Mouse (Mus musculus) forebrain, embryonic 16.5 days (tissue): Measurements from ENCODE around the gene Mad1l1. TPM values are rescaled to one million over a fixed set of nuclear protein-coding genes. Genes with fewer than 3 reads are reported as not detected.

Source experiments
- ATAC-seq: fragments of 200-750 bp; cut with Nextera tagmentation; 2 replicates; pipeline ENCODE4 v1.8.0; 2017; ENCODE audit warnings: mild to moderate bottlenecking, moderate library complexity
- H3K27ac ChIP-seq: fragments of 300-500 bp; sonication (generic); 2 replicates; pipeline ENCODE4 v1.5.1; 2014; ENCODE audit warnings: low read length, control low read depth
- H3K27me3 ChIP-seq: fragments of 300-500 bp; sonication (generic); replicated peaks from 2 replicates; pipeline ENCODE4 v1.6.1; 2014; ENCODE audit warnings: low read length; ENCODE audit not compliant: control insufficient read depth, insufficient read depth
- H3K36me3 ChIP-seq: fragments of 300-500 bp; sonication (generic); 2 replicates; pipeline ENCODE4 v1.6.1; 2014; ENCODE audit not compliant: control insufficient read depth, insufficient read depth
- H3K4me1 ChIP-seq: fragments of 300-500 bp; sonication (generic); replicated peaks from 2 replicates; pipeline ENCODE4 v1.6.1; 2014; ENCODE audit warnings: low read length; ENCODE audit not compliant: control insufficient read depth, insufficient read depth
- H3K4me2 ChIP-seq: fragments of 300-500 bp; sonication (generic); 2 replicates; pipeline ENCODE4 v1.6.1; 2014; ENCODE audit warnings: mild to moderate bottlenecking, low read length, control low read depth
- H3K4me3 ChIP-seq: fragments of 300-500 bp; sonication (generic); replicated peaks from 2 replicates; pipeline ENCODE4 v1.5.1; 2014; ENCODE audit warnings: mild to moderate bottlenecking, low read length, control low read depth
- H3K9ac ChIP-seq: fragments of 300-500 bp; sonication (generic); replicated peaks from 2 replicates; pipeline ENCODE4 v1.6.1; 2014; ENCODE audit warnings: low read depth, low read length, control low read depth
- H3K9me3 ChIP-seq: fragments of 300-500 bp; sonication (generic); 2 replicates; pipeline ENCODE4 v1.6.1; 2016; ENCODE audit warnings: low read length; ENCODE audit not compliant: control insufficient read depth
- WGBS: fragments of 180-500 bp; shearing (Covaris S2); extraction: QIAGEN DNeasy Blood & Tissue Kit; methylation state at CpG from one replicate; pipeline ENCODE4 v1.1.7; 2014; 5-methylcytosine and 5-hydroxymethylcytosine counted together
- polyA plus RNA-seq: library from polyadenylated mRNA; unstranded; fragments of >200 nt; fragmentation: Nextera tagmentation; extraction: Ambion mirVana; gene quantifications from 2 replicates; pipeline ENCODE4 v1.2.1, GENCODE M21; 2015

Gene Mad1l1
- polyA plus RNA-seq, 1 experiment from 2014 or later = 33.4 TPM

DNA sequence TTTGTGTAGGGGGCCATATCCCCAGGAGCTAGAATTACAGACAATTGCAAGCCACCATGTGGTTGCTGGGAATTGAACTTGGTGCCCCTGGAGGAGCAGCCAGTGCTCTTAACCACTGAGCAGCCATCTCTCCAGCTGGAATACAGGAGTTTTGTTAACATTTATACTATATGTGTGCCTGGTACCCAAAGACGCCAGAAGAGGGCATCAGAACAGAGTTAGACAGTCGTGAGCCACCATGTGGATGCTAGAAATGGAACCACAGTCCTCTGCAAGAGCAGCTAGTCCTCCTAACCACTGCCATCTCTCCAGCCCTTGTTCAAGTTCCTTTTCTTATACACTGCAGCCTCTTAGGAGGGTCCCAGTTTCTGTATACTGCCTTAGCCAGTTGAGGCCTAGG, 12.3 kb upstream of the Mad1l1 start:
- Histone ChIP-seq H3K9me3 (no peaks in the 10 kb centered on the region), H3K4me3 (no peak overlapping the region)

DNA sequence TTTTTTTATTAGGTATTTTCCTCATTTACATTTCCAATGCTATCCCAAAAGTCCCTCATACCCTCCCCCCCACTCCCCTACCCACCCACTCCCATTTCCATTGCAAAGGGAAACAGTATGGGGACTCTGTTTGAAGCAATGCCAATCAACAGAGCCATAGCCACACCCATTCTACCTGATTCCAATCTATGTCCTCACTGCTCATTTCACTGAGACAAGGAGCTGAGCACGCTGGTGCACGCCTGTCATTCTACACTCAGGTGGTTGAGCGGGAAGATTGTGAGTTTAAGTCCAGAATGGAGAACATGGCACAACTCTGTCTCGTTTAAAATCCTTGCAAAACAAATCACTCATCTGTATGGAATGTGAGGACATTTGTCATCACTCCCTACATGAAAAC, 11.2 kb upstream of the Mad1l1 start:
- Histone ChIP-seq H3K4me3 (no peak overlapping the region), H3K9me3 (no peaks in the 10 kb centered on the region), H3K9ac (no peak overlapping the region), H3K27me3 (no peaks in the 10 kb centered on the region), H3K36me3 (no peaks in the 10 kb centered on the region), H3K27ac (no peak overlapping the region), H3K4me1 (peaks cover 11% of the 10 kb centered on the region), H3K4me2 (no peak overlapping the region)
- WGBS = 65% methylated on average over 4 of the region's 4 CpGs
- no peak for ATAC-seq

More for the DNA sequence above, 12.3 kb upstream of the Mad1l1 start:
- no peak overlapping the region for H3K4me2 ChIP-seq
- 0 out of 2 replicates have a peak, but pooled peaks cover under 1% of the 10 kb centered on the region for H3K36me3 ChIP-seq
- H3K27ac ChIP-seq = no peak overlapping the region
- 18% methylated on average over 2 of the region's 2 CpGs for WGBS
- no peak for ATAC-seq
- H3K27me3 ChIP-seq = no peaks in the 10 kb centered on the region
- peaks cover 11% of the 10 kb centered on the region for H3K4me1 ChIP-seq
- H3K9ac ChIP-seq = no peak overlapping the region

DNA sequence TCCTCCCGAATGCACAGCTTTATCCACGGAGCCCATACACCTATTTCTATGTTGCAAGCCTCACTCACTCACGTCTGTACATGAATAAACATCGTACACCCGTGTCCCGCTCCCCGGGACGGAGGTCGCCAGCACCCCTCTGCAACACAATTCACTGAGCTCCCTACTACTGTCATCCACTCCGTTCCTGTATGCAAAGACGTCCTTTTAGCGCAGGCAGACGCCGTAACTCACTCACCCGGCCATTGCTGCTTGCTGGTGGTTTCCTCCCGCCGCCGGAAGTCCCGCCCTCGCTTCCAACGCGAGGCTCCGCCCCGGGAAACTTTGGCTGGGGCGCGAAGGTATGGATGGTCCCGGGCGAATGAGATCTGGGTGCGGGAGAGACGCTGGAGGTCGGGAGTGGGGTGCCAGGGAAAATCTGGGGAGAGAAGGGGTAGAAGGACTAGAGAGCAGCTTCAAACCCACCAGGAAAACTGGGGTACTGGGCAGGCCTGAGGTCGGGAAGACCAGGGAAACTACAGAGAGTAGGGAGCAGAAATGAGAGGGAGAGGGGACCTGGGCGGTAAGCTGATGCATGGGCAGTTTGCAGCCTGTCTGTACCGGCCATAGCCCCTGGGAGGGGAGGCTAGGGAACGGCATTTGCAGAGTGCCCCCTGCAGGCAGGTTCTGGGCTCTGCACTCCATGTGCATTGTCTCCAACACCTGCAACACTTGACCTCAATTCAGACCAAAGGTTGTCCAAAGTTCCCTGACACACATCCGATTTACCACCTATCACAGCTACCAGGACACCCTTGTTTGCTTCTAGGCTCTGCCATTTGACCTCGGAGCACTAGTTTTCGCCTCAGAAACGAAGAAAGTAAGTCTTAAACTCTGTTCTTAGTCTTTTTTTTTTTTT, 10.5 kb upstream of the Mad1l1 start, which contains the start of gene Mrm2:
Gene Mrm2 (minus strand): TSS at position 284 of the 898 bp plus-strand sequence.
- H3K4me1 ChIP-seq = peaks cover 11% of the 10 kb centered on the region
- H3K27me3 ChIP-seq = no peaks in the 10 kb centered on the region
- peak within 1 kb of the TSS; percentile 89 for H3K4me2 ChIP-seq
- peak within 1 kb of the TSS; percentile 84 for H3K9ac ChIP-seq
- H3K27ac ChIP-seq = peak within 1 kb of the TSS; percentile 84
- under 1% methylated on average over 39 of the region's 39 CpGs for WGBS
- ATAC-seq = peak; percentile 85
- H3K9me3 ChIP-seq = no peaks in the 10 kb centered on the region
- peak within 1 kb of the TSS; percentile 73 for H3K4me3 ChIP-seq
- H3K36me3 ChIP-seq = no peaks in the 10 kb centered on the region

DNA sequence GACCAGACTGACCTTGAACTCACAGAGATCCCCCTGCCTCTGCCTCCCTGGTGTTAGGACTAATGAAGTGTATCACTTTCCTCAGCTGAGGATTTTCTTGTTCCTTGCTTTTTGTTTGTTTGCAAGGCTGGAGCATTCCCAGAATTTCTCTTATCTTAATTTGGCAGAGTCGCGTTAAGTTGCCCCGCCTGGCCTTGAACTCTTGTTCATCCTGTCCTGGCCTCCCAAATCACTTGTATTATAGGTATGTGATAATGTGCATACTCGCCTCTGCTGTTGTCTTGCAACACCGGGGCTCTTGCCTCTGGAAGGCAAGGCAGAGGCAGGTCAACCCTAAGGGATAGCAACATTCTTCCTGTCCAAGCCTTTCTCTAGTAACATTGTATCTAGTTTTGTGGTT, 2.7 kb upstream of the Mad1l1 start:
- Histone ChIP-seq H3K4me2 (no peak overlapping the region), H3K36me3 (no peaks in the 10 kb centered on the region), H3K9ac (no peak overlapping the region), H3K27ac (no peak overlapping the region), H3K4me3 (no peak overlapping the region), H3K9me3 (no peaks in the 10 kb centered on the region), H3K4me1 (peaks cover 14% of the 10 kb centered on the region), H3K27me3 (no peaks in the 10 kb centered on the region)
- ATAC-seq = no peak
- 97% methylated on average over 5 of the region's 5 CpGs for whole genome bisulfite sequencing

DNA sequence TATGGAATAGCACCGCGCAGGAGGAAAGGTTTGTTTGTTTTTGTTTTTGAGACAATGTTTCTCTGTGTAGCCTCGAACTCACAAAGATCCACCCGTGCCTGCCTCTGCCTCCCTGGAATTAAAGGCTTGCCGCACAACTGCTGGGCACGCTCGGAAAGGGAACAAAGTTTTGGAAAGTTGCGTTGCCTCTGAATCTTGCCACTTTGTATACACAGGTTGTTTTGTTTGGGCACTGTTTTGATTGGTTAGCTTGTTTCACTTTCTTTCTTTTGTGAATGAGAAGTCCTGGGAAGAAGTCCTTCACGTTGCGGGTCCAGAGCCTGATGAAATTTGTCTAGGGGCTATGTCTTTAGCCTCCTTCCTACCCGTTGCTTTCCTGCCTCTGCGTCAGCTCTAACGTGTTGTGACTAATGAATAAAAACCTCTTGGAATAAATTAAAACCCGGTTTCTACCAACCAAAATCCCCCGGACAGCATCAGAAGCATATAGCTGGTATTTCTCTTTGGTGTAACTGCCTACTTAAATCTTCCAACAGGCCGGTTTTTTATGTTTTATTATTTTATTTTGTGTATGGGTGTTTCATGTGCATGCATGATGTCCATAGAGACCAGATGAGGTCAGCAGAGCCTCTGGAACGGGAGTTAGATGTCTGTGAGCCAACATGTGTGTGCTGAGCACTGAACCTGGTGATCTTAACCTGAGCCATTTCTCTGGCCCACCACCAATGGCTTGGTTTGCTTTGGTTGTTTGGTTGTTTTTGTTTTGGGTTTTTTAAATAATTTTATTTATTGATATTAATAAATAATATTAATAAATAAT, 614 bp upstream of the Mad1l1 start:
- H3K4me3 ChIP-seq = peak overlapping the region; percentile 82
- under 1% methylated on average over 17 of the region's 17 CpGs for WGBS
- peaks cover 14% of the 10 kb centered on the region for H3K4me1 ChIP-seq
- H3K9me3 ChIP-seq = no peaks in the 10 kb centered on the region
- H3K36me3 ChIP-seq = no peaks in the 10 kb centered on the region
- peak; percentile 22; the same call in 1 of the 2 replicates for ATAC-seq
- H3K4me2 ChIP-seq = peak overlapping the region; percentile 83
- H3K27me3 ChIP-seq = no peaks in the 10 kb centered on the region
- H3K27ac ChIP-seq = peak overlapping the region; percentile 68
- peak overlapping the region; percentile 95 for H3K9ac ChIP-seq

DNA sequence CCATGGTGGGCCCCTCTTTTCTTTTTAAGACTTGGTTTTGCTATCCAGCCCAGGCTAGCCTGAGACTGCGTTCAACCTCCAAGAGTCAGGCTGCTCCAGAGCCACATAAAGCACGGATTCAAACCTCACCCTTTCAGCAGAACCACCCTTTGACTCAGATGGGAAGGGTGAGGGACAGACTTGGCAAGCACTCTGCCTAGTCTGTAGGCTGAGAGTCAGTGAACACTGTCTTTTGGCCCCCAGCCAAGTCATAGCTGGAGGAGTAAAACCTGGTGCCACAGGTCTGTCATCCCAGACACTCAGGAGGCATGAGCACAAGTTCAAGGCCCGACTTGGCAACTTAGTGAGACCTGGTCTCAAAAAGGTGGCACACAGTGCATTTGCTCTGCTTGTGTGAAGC, 4.6 kb downstream of the Mad1l1 start:
- no peak overlapping the region for H3K4me2 ChIP-seq
- WGBS = 81% methylated on average over 3 of the region's 3 CpGs

DNA sequence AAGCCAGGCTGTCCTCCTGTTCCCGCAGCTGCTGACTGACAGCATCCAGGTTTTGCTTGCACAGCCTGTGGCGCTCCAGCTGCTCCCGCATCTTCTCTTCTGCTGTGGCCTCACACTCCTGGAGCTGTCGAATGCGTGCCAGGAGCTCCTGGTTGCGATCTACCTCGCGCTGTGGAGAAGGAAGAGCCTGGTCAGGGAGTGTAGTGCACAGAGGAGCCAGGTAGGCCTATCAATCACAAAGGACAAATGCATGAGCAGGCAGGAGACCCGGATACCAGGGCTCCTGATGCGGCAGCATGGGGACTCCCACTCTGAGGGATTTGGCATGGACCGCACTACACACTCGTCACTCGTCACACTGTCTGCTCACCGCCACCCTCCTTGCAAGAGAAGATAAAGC, 13.8 kb downstream of the Mad1l1 start:
- 91% methylated on average over 14 of the region's 14 CpGs for WGBS
- Histone ChIP-seq H3K4me3 (no peak overlapping the region), H3K4me2 (no peak overlapping the region), H3K36me3 (peaks cover 9% of the 10 kb centered on the region), H3K27me3 (no peaks in the 10 kb centered on the region), H3K4me1 (no peaks in the 10 kb centered on the region), H3K9ac (no peak overlapping the region), H3K27ac (no peak overlapping the region), H3K9me3 (no peaks in the 10 kb centered on the region)
- ATAC-seq = no peak

More for the DNA sequence above, 4.6 kb downstream of the Mad1l1 start:
- H3K9me3 ChIP-seq = no peaks in the 10 kb centered on the region
- no peaks in the 10 kb centered on the region for H3K27me3 ChIP-seq
- peaks cover 2% of the 10 kb centered on the region; the same call in 1 of the 2 replicates for H3K36me3 ChIP-seq
- peaks cover 9% of the 10 kb centered on the region for H3K4me1 ChIP-seq
- ATAC-seq = no peak
- no peak overlapping the region for H3K27ac ChIP-seq
- H3K4me3 ChIP-seq = no peak overlapping the region
- H3K9ac ChIP-seq = no peak overlapping the region

DNA sequence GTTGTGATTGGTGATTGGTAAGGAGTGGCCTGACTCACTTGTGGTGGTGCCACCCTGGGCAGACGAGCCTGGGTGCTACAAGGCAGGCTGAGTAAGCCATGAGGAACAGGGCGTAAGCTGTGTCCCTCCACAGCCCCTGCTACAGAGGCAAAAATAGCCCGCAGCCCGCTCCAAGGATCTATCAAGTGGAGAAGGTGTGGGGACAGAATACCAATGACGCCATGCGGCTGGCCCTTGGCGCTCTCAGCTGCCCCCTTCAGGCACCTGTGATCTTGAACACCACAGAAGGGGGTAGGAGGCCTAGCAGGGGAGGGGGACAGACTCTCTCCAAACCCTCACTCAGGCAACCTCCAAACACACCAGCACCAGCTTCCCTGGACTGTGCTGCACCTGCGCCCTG, 15.3 kb downstream of the Mad1l1 start:
- H3K4me2 ChIP-seq = no peak overlapping the region
- no peaks in the 10 kb centered on the region for H3K27me3 ChIP-seq
- WGBS = 65% methylated on average over 8 of the region's 8 CpGs
- peaks cover 16% of the 10 kb centered on the region for H3K36me3 ChIP-seq
- H3K9ac ChIP-seq = no peak overlapping the region
- no peak for ATAC-seq
- no peak overlapping the region for H3K27ac ChIP-seq
- H3K9me3 ChIP-seq = no peaks in the 10 kb centered on the region
- H3K4me1 ChIP-seq = no peaks in the 10 kb centered on the region
- no peak overlapping the region for H3K4me3 ChIP-seq

DNA sequence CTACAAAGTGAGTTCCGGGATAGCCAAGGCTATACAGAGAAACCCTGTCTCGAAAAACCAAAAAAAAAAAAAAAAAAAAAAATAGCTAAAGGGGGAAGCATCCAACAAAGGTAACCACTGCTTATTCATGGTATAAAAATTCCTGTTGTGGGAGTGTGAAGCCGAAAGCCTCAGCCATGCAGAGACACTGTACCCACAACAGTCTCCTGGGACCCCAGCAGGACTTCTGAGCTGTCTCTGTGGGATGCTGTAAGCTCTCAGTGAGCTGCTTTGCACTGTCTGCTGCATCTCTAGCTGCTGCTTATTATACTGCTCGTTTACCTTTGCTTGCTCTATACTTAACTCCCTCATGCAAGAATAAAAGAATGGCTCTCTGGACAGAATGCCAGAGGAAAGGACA, 23.1 kb downstream of the Mad1l1 start:
- H3K36me3 ChIP-seq = peaks cover 24% of the 10 kb centered on the region
- no peaks in the 10 kb centered on the region for H3K4me1 ChIP-seq
- H3K4me2 ChIP-seq = no peak overlapping the region
- H3K9ac ChIP-seq = no peak overlapping the region
- no peak overlapping the region for H3K4me3 ChIP-seq
- no peak overlapping the region for H3K27ac ChIP-seq
- WGBS = 72% methylated on average over 4 of the region's 4 CpGs
- ATAC-seq = no peak
- H3K27me3 ChIP-seq = no peaks in the 10 kb centered on the region
- H3K9me3 ChIP-seq = no peaks in the 10 kb centered on the region
